Mouse (Mus musculus) central nervous system, embryonic 11.5 days (tissue): ENCODE results near the gene Gm15140. TPM values are rescaled to one million over a fixed set of nuclear protein-coding genes. Genes with fewer than 3 reads are reported as not detected.

Experiments used
- polyA plus RNA-seq: library from polyadenylated mRNA; depleted of rRNA; stranded (reverse); fragments of >200 nt; gene quantifications from 2 replicates; pipeline ENCODE4 v1.2.3, GENCODE M21; 2012; rRNA removed

Gm15140 gene
- not detected in 2 replicates for polyA plus RNA-seq

DNA sequence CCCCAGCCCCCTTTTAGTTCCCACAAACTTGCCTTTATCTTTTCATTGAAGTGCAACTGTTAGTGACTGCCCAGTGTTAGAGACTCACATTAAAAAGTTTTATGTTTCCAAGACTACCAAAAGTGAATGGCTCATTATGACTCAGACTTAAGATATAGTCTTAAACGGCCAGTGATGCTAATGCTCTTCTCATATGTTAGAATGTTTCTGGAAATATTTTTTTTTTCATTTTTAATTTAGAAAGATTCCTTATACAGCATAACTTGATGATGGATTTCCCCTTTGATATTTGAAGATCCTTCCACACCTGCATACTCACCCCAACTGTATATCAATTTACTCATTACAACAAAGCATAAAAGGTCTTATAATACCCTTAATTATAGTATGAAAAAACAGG is at the start of gene Gm15140:
TSS of gene Gm15140 (minus strand) at position 101 of the 400 bp plus-strand sequence.

Other genes with a start within 250 kb of the Gm15140 start
- not detected in 2 replicates for gene Samt1, start 108.0 kb downstream of the Gm15140 start, polyA plus RNA-seq
- gene 4921511M17Rik, start 86.9 kb downstream of the Gm15140 start, polyA plus RNA-seq = not detected in 2 replicates
- not detected in 2 replicates for gene Gm10057, start 65.6 kb downstream of the Gm15140 start, polyA plus RNA-seq
- not detected in 2 replicates for gene 4930524N10Rik, start 222.7 kb upstream of the Gm15140 start, polyA plus RNA-seq